Mouse (Mus musculus): ENCODE results near the gene Tmem161a. TPM values are rescaled to one million over a fixed set of nuclear protein-coding genes. Genes with fewer than 3 reads are reported as not detected.

The Tmem161a gene
- polyA plus RNA-seq, 1 experiment from 2014 or later = 70.6 TPM

GRCm38 (mm10) chr8:70166504-70167110 is 5.5 kb upstream of the Tmem161a start:
- 0 out of 2 replicates have a peak, but pooled peaks cover 4% of the 10 kb centered on the region for H3K4me1 ChIP-seq
- peaks cover 35% of the 10 kb centered on the region for H3K27me3 ChIP-seq
- no peaks in the 10 kb centered on the region for H3K36me3 ChIP-seq
- ATAC-seq (ENCODE audit: low FRiP score, low read depth) = peak; percentile 84
- no peaks in the 10 kb centered on the region for H3K9me3 ChIP-seq
- H3K4me2 ChIP-seq (replicated peaks) = peak overlapping the region; percentile 60
- no peak overlapping the region for H3K27ac ChIP-seq
- WGBS = 5% methylated on average over 21 of the region's 21 CpGs
- H3K4me3 ChIP-seq = peak overlapping the region; percentile 26
- H3K9ac ChIP-seq = peak overlapping the region; percentile 50

GRCm38 (mm10) chr8:70170116-70170515 is 2.0 kb upstream of the Tmem161a start:
- Histone ChIP-seq H3K9ac (no peak overlapping the region), H3K4me2 (replicated peaks) (no peak overlapping the region), H3K27ac (no peak overlapping the region), H3K4me3 (no peak overlapping the region), H3K36me3 (0 out of 2 replicates have a peak, but pooled peaks cover 5% of the 10 kb centered on the region), H3K9me3 (no peaks in the 10 kb centered on the region), H3K4me1 (peaks cover 17% of the 10 kb centered on the region), H3K27me3 (peaks cover 21% of the 10 kb centered on the region)
- no peak for ATAC-seq (ENCODE audit: low FRiP score, low read depth)
- WGBS = 73% methylated on average over 3 of the region's 3 CpGs

DNA sequence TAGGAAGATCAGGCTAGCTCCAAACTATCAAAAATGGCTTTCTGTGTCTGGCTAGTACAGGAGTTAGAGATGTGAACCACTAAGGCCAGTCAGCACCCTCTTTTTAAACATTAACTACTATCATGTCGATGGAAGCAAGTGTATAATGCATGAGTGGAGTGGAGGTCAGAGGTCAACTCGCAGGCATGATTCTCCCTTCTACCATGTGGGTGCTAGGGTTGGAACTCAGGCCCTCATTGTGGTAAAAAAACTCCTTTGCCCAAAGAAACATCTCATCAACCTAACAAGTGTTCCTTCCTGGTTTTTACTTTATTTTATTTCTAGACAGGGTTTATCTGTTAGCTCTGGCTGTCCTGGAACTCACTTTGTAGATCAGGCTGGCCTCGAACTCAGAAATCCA is 1.4 kb upstream of the Tmem161a start:
- H3K36me3 ChIP-seq = 0 out of 2 replicates have a peak, but pooled peaks cover 5% of the 10 kb centered on the region
- 86% methylated on average over 3 of the region's 3 CpGs for WGBS
- H3K4me1 ChIP-seq = peaks cover 17% of the 10 kb centered on the region

GRCm38 (mm10) chr8:70171240-70171639 is 916 bp upstream of the Tmem161a start:
- Histone ChIP-seq H3K36me3 (peaks cover 5% of the 10 kb centered on the region; the same call in 1 of the 2 replicates), H3K9me3 (no peaks in the 10 kb centered on the region), H3K27me3 (peaks cover 10% of the 10 kb centered on the region), H3K4me1 (peaks cover 17% of the 10 kb centered on the region), H3K9ac (no peak overlapping the region), H3K27ac (no peak overlapping the region), H3K4me3 (peak overlapping the region; percentile 77; the same call in 1 of the 2 replicates), H3K4me2 (replicated peaks) (peak overlapping the region; percentile 62)
- no peak for ATAC-seq (ENCODE audit: low FRiP score, low read depth)
- WGBS = 92% methylated on average over 7 of the region's 7 CpGs

More for the DNA sequence above, 1.4 kb upstream of the Tmem161a start:
- no peak for ATAC-seq (ENCODE audit: low FRiP score, low read depth)
- Histone ChIP-seq H3K27me3 (peaks cover 14% of the 10 kb centered on the region), H3K9ac (no peak overlapping the region), H3K4me3 (no peak overlapping the region), H3K9me3 (no peaks in the 10 kb centered on the region), H3K4me2 (replicated peaks) (no peak overlapping the region), H3K27ac (no peak overlapping the region)

- Histone ChIP-seq H3K4me3 (peak overlapping the region; percentile 77), H3K9me3 (no peaks in the 10 kb centered on the region), H3K36me3 (peaks cover 20% of the 10 kb centered on the region), H3K4me1 (peaks cover 17% of the 10 kb centered on the region), H3K4me2 (replicated peaks) (peak overlapping the region; percentile 62), H3K9ac (peak overlapping the region; percentile 81; the same call in 1 of the 2 replicates), H3K27ac (no peak overlapping the region), H3K27me3 (no peaks in the 10 kb centered on the region)
- 69% methylated on average over 5 of the region's 5 CpGs for WGBS
- ATAC-seq (ENCODE audit: low FRiP score, low read depth) = no peak
Observed at GRCm38 (mm10) chr8:70173320-70173719, 1.2 kb downstream of the Tmem161a start.

- no peak for ATAC-seq (ENCODE audit: low FRiP score, low read depth)
- H3K4me1 ChIP-seq = peaks cover 17% of the 10 kb centered on the region
- no peaks in the 10 kb centered on the region for H3K27me3 ChIP-seq
- no peaks in the 10 kb centered on the region for H3K9me3 ChIP-seq
- no peak overlapping the region for H3K9ac ChIP-seq
- H3K4me3 ChIP-seq = no peak overlapping the region
- no peak overlapping the region for H3K27ac ChIP-seq
- H3K36me3 ChIP-seq = peaks cover 24% of the 10 kb centered on the region
- no peak overlapping the region for H3K4me2 ChIP-seq (replicated peaks)
- 84% methylated on average over 7 of the region's 7 CpGs for whole genome bisulfite sequencing
Observed at GRCm38 (mm10) chr8:70174079-70174478, 1.9 kb downstream of the Tmem161a start.

GRCm38 (mm10) chr8:70178231-70178630 is 6.1 kb downstream of the Tmem161a start:
- H3K27me3 ChIP-seq = no peaks in the 10 kb centered on the region
- H3K27ac ChIP-seq = no peak overlapping the region
- no peaks in the 10 kb centered on the region for H3K9me3 ChIP-seq
- H3K4me2 ChIP-seq (replicated peaks) = no peak overlapping the region
- no peak overlapping the region for H3K9ac ChIP-seq
- peaks cover 57% of the 10 kb centered on the region for H3K36me3 ChIP-seq
- no peak for ATAC-seq (ENCODE audit: low FRiP score, low read depth)
- H3K4me3 ChIP-seq = no peak overlapping the region
- WGBS = 88% methylated on average over 2 of the region's 2 CpGs
- peaks cover 19% of the 10 kb centered on the region for H3K4me1 ChIP-seq

DNA sequence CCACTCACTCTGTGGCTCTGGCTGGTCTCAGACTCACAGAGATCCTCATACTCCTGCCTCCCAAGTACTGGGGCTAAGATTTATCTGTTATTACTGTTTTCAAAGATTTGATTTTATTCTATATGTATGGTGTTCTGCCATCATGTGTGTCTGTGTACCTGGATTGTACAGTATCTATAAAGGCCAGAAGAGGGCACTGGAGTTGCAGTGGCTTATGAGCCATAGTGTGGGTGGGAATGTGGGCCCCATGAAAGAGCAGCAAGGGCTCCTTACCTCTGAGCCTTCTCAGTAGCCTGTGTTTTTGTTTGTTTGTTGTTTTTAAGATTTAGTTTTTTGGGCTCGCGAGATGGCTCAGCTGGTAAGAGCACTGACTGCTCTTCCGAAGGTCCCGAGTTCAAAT is 6.9 kb downstream of the Tmem161a start:
- H3K4me3 ChIP-seq = no peak overlapping the region
- peaks cover 64% of the 10 kb centered on the region for H3K36me3 ChIP-seq
- peaks cover 15% of the 10 kb centered on the region for H3K4me1 ChIP-seq
- no peaks in the 10 kb centered on the region for H3K9me3 ChIP-seq
- no peak overlapping the region for H3K9ac ChIP-seq
- H3K27me3 ChIP-seq = no peaks in the 10 kb centered on the region
- H3K27ac ChIP-seq = no peak overlapping the region
- WGBS = 97% methylated on average over 4 of the region's 4 CpGs
- H3K4me2 ChIP-seq (replicated peaks) = no peak overlapping the region
- ATAC-seq (ENCODE audit: low FRiP score, low read depth) = no peak

GRCm38 (mm10) chr8:70181212-70181902 is 9.2 kb downstream of the Tmem161a start:
- Histone ChIP-seq H3K27ac (no peak overlapping the region), H3K36me3 (peaks cover 58% of the 10 kb centered on the region), H3K9me3 (no peaks in the 10 kb centered on the region), H3K4me2 (replicated peaks) (no peak overlapping the region), H3K4me1 (peaks cover 11% of the 10 kb centered on the region; the same call in 1 of the 2 replicates), H3K4me3 (no peak overlapping the region), H3K9ac (peak overlapping the region; percentile 35; the same call in 1 of the 2 replicates), H3K27me3 (no peaks in the 10 kb centered on the region)
- ATAC-seq (ENCODE audit: low FRiP score, low read depth) = no peak
- WGBS = 56% methylated on average over 16 of the region's 16 CpGs

- Histone ChIP-seq H3K9ac (peak overlapping the region; percentile 4; the same call in 1 of the 2 replicates), H3K27me3 (no peaks in the 10 kb centered on the region), H3K4me2 (replicated peaks) (no peak overlapping the region), H3K4me3 (no peak overlapping the region), H3K27ac (no peak overlapping the region), H3K4me1 (peaks cover 11% of the 10 kb centered on the region; the same call in 1 of the 2 replicates), H3K9me3 (no peaks in the 10 kb centered on the region), H3K36me3 (peaks cover 52% of the 10 kb centered on the region)
- WGBS = 21% methylated on average over 2 of the region's 2 CpGs
- ATAC-seq (ENCODE audit: low FRiP score, low read depth) = no peak
Observed at GRCm38 (mm10) chr8:70181903-70182252, 9.7 kb downstream of the Tmem161a start.

GRCm38 (mm10) chr8:70183194-70183593 is 11.0 kb downstream of the Tmem161a start:
- Histone ChIP-seq H3K9ac (no peak overlapping the region), H3K27ac (no peak overlapping the region), H3K27me3 (no peaks in the 10 kb centered on the region), H3K4me3 (no peak overlapping the region), H3K4me1 (peaks cover 11% of the 10 kb centered on the region; the same call in 1 of the 2 replicates), H3K9me3 (no peaks in the 10 kb centered on the region), H3K4me2 (replicated peaks) (no peak overlapping the region), H3K36me3 (peaks cover 47% of the 10 kb centered on the region)
- 91% methylated on average over 4 of the region's 4 CpGs for WGBS
- ATAC-seq (ENCODE audit: low FRiP score, low read depth) = no peak

DNA sequence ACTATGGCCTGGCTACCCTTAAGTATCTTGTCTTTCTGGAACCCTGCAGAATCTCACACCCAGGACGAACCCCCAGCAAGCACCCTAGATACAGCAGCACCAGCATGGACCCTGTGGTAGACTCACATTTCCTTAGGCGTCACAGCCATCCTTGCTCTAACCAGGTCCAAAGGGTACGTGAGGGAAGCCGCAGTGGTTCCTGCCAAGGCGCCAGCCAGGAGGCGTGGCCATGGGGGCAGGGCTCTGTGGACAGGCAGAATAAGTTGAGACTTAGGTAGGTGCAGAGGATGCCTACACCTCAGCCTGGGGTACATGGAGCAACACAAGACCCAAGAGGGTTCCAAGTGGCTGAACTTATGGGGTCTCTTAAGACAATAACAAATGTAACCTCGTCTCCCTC is 16.6 kb downstream of the Tmem161a start:
- no peak overlapping the region for H3K4me2 ChIP-seq (replicated peaks)
- H3K27ac ChIP-seq = no peak overlapping the region
- no peak for ATAC-seq (ENCODE audit: low FRiP score, low read depth)
- H3K4me1 ChIP-seq = peaks cover 5% of the 10 kb centered on the region; the same call in 1 of the 2 replicates
- H3K9ac ChIP-seq = no peak overlapping the region
- no peaks in the 10 kb centered on the region for H3K27me3 ChIP-seq
- no peaks in the 10 kb centered on the region for H3K9me3 ChIP-seq
- WGBS = 65% methylated on average over 7 of the region's 7 CpGs
- H3K4me3 ChIP-seq = no peak overlapping the region
- H3K36me3 ChIP-seq = peaks cover 14% of the 10 kb centered on the region
